Mouse (Mus musculus): ENCODE results near the gene Cxcr1.

The Cxcr1 gene

DNA sequence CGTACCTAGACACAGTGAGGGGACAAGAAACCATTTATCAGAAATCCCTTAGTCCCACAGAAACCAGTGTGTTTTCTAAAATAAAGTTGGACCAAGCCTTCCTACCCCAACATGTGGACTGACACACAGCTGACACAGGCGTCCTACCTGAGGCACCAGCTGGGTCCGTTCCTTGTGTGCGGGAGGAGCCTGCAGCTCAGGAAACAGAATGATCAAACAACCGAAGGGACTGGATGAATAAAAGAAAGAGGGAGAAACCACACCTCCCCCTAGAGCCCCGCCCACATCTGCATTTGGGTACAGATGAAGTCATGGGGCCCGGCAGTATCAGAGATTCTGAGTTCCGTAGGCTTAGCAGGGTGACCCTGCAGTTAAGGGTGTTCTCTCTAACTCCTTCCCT lies at the start of gene Cxcr1:
Cxcr1 (minus strand) TSS at position 187 of the 400 bp plus-strand sequence.
- DNase-seq (ENCODE audit: low read depth): no peak

- DNase-seq (ENCODE audit: low read depth): no peak
Measured at GRCm38 (mm10) chr1:74240832-74241231, 46.4 kb upstream of the Cxcr1 start.

GRCm38 (mm10) chr1:74240311-74240710 lies 45.9 kb upstream of the Cxcr1 start:
- peak; percentile 29 for DNase-seq (ENCODE audit: low read depth)

DNA sequence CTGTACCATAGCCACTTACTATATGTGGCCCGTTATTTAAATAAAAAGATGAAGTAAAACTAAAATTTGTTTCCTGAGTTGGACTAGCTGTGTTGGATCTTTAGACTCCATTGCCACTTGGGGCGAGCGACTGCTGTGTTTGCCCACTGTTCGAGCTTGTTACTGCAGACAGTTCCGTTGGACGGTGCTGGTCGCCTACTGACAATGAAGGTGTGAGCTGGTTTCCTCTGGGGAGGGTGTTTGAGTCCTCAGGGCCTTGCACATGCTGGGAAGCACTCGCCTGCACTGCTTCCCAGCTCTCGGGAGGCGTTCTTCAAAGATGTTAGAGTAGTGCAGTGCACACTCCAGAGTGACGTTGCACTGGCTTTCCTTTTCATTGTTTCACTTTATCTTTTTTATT lies 45.2 kb upstream of the Cxcr1 start:
- peak; percentile 59 for DNase-seq (ENCODE audit: low read depth)

- DNase-seq (ENCODE audit: low read depth): peak; percentile 70
Measured at GRCm38 (mm10) chr1:74239162-74239561, 44.7 kb upstream of the Cxcr1 start.

DNA sequence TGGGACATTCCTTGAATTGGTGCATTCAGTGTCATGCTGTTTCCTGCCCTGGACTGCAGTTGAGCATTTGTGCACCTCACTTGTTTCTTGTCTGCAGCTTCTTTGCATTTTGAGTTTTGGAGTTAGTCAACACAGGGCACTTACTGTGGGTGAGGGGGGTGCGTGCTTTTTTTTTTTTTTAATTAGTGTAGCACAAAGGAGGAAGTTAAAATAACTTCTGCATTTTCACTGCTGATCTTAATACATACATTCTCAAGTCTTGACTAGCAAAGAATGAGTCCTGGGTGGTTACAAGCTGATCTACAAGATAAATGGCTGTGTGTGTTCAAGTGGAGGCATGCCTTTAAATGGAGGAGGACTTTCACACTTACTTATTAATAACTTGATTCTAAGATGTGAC lies 43.7 kb upstream of the Cxcr1 start:
- DNase-seq (ENCODE audit: low read depth): peak; percentile 67

DNA sequence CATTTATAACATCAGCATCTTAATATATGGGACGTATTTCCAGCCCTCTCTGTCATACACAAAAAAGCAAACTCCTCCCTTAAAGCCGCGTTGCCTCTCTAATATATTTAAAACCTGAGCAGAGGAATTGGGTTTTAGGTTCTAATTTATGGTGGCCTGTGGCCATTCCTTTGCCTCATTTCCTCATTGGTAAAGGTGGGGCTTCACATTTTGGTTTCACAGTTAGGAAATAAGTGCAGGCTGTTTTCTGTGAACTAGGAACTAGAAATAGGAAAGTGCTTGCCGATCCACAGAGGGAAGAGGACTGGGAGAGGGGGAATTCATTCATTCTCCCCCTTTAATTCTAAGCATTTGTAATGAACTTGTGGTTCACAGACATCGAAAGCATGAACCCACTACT lies 43.2 kb upstream of the Cxcr1 start:
- peak; percentile 61 for DNase-seq (ENCODE audit: low read depth)

GRCm38 (mm10) chr1:74236590-74237317 lies 42.3 kb upstream of the Cxcr1 start:
- DNase-seq (ENCODE audit: low read depth): peak; percentile 74

DNA sequence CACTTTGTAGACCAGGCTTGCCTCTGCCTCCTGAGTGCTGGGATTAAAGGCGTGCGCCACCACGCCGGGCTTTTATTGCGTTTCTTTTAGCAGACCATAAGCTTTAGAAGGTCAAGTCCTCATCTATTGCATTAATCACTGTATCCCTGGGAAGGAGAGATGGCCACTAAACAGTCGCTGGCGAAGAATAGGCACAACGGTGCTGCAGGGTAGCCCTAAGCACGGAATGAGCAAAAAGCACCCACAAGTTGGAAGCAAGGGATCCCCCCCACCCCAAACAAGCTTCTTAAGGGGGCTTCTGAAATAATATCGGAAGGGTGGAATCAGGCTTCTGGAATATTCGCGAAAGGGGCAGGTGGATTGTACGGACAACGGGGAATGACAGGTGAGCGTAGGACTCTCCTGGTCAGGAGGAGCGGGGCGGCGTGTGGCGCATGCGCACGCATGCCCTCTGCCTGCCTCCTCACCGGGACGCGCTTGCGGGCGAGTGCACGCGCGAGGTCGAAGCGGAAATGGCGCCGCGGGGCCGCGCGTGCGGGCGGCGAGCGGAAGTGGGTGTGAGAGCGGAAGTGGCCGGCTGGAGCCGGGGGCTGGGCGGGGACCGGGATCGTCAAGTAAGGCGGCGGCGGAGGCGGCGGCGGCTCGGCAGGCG lies 41.6 kb upstream of the Cxcr1 start, which contains the start of gene Arpc2:
Arpc2 (plus strand) TSS at position 147 of the 652 bp plus-strand sequence.
- peak; percentile 98 for DNase-seq (ENCODE audit: low read depth)

- DNase-seq (ENCODE audit: low read depth): no peak
Measured at GRCm38 (mm10) chr1:74230992-74231391, 36.6 kb upstream of the Cxcr1 start.

DNA sequence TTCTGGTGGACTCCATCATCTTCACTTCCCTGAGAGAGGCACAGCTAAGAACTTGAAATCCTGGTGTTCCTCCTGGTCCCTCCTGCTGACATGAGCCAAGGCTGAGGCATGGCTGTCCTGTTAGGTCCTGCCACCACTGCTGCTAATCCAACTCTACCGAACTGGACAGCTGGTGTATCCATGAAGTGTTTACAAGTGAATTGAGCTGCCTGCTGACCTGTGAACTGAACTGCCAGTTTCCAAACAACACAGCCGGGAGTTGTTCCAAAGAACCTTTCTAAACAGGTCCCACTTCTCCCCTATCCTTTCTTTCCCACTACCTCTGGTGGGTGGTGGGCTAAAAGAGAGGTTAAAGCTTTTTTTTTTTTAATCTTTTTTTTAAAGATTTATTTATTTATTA lies 35.5 kb upstream of the Cxcr1 start:
- DNase-seq (ENCODE audit: low read depth): no peak

GRCm38 (mm10) chr1:74227317-74227716 lies 32.9 kb upstream of the Cxcr1 start:
- peak; percentile 89 for DNase-seq (ENCODE audit: low read depth)

DNA sequence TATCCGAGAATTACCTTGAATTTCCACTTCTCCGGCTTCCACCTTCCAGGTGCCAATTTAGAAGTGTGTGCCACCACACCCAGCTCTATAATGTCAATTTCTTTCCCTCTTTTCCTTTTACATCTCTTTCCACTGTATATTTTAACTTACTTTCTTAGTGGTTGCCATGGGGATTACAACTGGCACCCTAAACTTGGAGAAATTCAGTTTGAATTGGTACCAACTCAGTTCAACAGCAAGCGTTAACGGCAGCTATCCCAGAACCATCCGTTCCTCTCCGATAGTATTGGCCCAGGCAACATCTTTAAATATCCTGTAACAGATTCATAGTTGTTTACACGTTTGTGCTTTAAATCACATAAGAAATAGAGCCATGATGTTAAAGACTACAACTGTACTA lies 25.5 kb upstream of the Cxcr1 start:
- DNase-seq (ENCODE audit: low read depth): no peak

DNA sequence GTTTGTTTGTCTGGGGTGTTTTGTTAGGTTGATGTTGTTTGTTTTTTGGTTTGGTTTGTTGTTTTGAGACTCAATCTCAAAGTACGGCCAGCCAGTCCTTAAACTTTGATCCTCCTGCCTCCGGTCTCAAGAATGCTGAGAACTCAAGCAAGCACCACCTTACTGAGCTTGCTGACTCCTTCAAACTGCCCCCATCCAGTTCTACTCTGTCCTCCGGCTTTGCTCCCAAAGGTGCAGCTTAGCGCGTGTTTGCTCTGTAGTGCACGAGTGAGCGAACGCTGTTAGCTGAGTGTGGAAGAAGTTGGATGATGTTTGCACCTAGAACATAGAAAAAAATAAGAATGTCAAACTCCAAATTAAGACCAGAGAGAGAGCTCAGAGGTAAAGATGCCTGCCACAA lies 14.5 kb upstream of the Cxcr1 start:
- DNase-seq (ENCODE audit: low read depth): no peak

DNA sequence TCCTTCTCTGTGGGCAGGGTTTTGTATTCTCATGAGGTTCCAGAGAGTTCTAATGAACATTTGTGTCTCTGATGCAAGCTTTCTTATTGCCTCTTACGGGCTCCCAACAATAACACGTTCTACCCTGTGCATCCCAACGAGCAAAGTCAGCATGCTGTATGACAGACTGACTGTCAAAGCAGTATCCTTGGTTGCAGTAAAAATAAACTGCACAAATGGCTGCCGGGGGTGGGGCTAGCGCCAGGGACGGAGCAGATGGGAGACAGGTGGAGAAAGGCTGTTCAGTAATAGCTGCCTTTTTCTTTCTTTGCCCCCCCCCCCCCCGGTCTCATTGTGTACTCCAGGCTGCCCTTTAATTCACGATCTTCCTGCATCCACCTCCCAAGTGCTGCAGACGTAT lies 13.5 kb upstream of the Cxcr1 start:
- DNase-seq (ENCODE audit: low read depth): no peak

DNA sequence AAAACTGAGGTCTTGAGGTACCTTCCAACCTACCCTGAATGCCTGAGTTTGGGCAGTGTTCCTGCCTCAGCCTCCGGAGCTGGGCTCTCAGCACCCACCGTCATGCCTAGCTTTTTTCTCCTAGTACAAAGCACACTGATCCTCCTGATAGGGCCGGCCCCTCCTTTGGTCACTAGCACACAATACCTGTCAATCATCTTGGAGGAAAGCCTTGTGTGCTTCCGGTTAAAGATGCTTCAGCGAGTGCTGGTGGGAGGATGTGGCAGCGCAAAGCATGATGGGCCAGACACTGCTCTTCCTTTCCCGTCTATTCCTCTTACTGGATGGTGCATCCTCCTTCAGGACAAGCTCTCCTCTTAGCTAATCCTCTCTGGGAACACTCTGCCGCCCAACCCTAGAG lies 12.2 kb upstream of the Cxcr1 start:
- DNase-seq (ENCODE audit: low read depth): peak; percentile 35

DNA sequence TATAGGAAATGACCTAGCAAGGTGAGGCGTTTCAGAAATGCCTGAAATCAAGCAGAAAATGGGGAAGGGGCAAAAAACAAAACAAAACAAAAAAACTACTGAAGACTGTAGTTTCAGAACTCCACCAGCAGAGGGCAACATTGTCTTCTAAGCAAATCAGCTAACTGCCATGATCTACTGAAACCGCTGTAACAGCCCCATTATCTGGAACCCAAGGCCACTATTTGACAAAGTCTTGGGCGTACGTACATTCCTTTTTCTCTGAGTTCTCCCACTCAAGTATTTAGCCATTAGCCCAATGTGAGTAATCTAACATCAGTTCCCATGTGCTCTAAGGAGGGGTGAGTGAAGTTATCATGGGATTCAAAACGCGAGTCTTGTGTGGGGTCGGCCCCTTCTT lies 11.4 kb upstream of the Cxcr1 start:
- DNase-seq (ENCODE audit: low read depth): peak; percentile 82

- DNase-seq (ENCODE audit: low read depth): no peak
Measured at GRCm38 (mm10) chr1:74203457-74203856, 9.0 kb upstream of the Cxcr1 start.

GRCm38 (mm10) chr1:74201048-74201844 lies 6.8 kb upstream of the Cxcr1 start:
- peak; percentile 87 for DNase-seq (ENCODE audit: low read depth)

DNA sequence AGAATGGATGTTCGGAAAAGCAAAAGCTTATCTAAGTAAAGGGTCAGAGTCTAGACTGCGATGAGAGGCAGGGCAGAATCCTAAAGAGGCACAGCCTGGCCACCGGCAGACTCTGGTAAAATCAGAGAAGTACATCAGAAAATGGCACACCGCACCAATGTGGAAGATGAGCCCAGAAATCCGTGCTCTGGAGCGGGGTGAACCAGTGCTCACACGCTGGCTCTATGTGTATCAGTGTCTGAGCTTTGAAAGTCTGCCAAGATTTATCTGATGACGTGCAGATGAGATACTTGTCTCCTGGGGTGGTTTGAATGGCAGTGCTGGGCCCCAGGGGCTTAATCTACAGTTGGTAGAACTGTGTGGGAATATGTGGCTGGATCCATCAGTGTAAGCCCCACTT lies 4.6 kb upstream of the Cxcr1 start:
- DNase-seq (ENCODE audit: low read depth): no peak

- peak; percentile 21 for DNase-seq (ENCODE audit: low read depth)
Measured at GRCm38 (mm10) chr1:74197726-74198470, 3.5 kb upstream of the Cxcr1 start.
